Mouse (Mus musculus) left cerebral cortex, postnatal 36 days (tissue): ENCODE results near the gene Gm21093. TPM values are rescaled to one million over a fixed set of nuclear protein-coding genes. Genes with fewer than 3 reads are reported as not detected.
"Not testable (repeated sequence)": the region's sequence is repeated elsewhere in the genome, so short reads cannot be mapped to it uniquely, and the experiment has no call there.

Source experiments
- DNase-seq, 2 experiments: peaks; one replicate each; pipeline ENCODE4 v3.0.0; 2021 to 2022; ENCODE audit warnings: low spot score in 2 of 2, mixed read lengths in 1 of 2
- intact Hi-C: fragments of 180-260 bp; cut with DNase I; formaldehyde crosslinking; loops from one replicate; pipeline ENCODE4 v1.15.1; 2025
- total RNA-seq, 2 experiments: library from RNA; stranded (reverse); gene quantifications; 2 replicates each; pipeline ENCODE4 v1.2.3; 2021

The Gm21093 gene
- total RNA-seq = 1 to 10 TPM; 5.7 to 5.8 TPM

DNA sequence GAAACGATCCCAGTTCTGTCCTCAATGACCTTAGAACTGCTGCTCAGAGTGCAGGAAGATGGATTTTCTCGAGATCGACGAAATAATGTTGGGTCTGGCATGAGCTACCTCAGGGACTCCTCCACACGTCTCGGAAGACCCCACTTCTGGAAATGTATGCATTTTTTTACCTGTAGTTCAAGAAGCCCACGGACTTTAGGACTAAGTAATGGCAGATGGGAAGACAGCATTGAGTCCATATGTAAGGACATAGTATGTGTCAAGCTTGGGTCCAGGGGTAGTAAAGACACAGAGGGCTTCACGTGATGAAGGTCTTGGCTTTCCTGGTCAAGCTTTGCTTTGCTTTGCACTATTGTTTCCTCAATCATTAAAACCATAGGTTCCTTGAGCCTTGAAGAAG, at the start of gene Gm21093:
Gene Gm21093, minus strand, starts transcription at position 101 of the 400 bp plus-strand sequence.
- intact Hi-C loops, DNase-seq: not testable (repeated sequence)

Other genes with a start within 250 kb of the Gm21093 start
- gene Gm21541, start 131.1 kb downstream of the Gm21093 start, total RNA-seq = not detected
- 10 to 100 TPM; 52.3 to 67.4 TPM for gene Gm20878, start 93.2 kb downstream of the Gm21093 start, total RNA-seq
- 1 to 10 TPM; 5.1 to 5.6 TPM for gene Fam205a4, start 68.7 kb downstream of the Gm21093 start, total RNA-seq
- gene Gm3893, start 56.5 kb upstream of the Gm21093 start, total RNA-seq = not detected
- 10 to 100 TPM; 28.7 to 36.9 TPM for gene Gm13304, start 80.1 kb upstream of the Gm21093 start, total RNA-seq
- gene Gm13306, start 118.7 kb upstream of the Gm21093 start, total RNA-seq = 10 to 100 TPM; 33.6 to 54.7 TPM
- 1 to 10 TPM; 1.0 to 1.1 TPM for gene Gm13305, start 133.9 kb upstream of the Gm21093 start, total RNA-seq
- 10 to 100 TPM in 1 of 2 experiments, 1 to 10 TPM in 1; 8.4 to 13.1 TPM for gene Gm10600, start 205.9 kb upstream of the Gm21093 start, total RNA-seq
- gene Ccl21b, start 221.0 kb upstream of the Gm21093 start, total RNA-seq = not detected